Mouse (Mus musculus) cortical plate, adult 2 months (tissue): ENCODE results near the gene Gm26558.

ENCODE experiments used
- CTCF ChIP-seq: fragments of 200-500 bp; IDR thresholded peaks from 2 replicates; pipeline ENCODE4 v1.5.1; 2011; ENCODE audit warnings: mild to moderate bottlenecking, control low read depth, low read length; ENCODE audit not compliant: insufficient read depth; ENCODE audit errors: extremely low read depth
- POLR2A ChIP-seq: fragments of 200-500 bp; IDR thresholded peaks from 2 replicates; pipeline ENCODE4 v1.6.1; 2011; ENCODE audit warnings: mild to moderate bottlenecking, low read length, control low read depth; ENCODE audit not compliant: insufficient read depth; ENCODE audit errors: extremely low read depth

DNA sequence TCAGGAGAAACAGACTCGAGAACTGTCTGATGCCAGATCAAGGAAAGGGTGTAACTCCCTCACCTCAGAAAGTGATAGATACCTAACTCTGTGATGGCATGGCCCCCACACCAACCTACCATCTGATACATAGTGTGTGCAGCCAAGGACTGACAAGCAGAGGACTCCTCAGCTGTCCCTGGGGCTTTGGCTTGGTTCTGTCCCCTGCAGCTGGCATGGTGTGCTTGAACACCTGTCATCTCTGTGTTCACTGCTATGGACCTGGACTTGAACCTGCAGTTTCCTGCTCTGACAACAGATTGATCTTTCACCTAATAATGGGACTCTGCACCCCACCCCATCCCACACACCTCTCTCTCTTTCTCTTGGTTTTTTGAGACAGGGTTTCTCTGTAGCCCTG lies 29.5 kb downstream of the Gm26558 start:
- no peak for TF ChIP-seq CTCF
- TF ChIP-seq POLR2A = no peak
